ENCODE assay signal across 12 mouse cellular contexts in genomic region chr8:8452226-8452625, GRCm38 (mm10).
DNase-seq lines count a peak whose midpoint lies in the region; ATAC-seq and TF ChIP-seq lines count a peak whose summit lies in the region.
"Had no signal": no experiment of that assay in that cellular context is flagged by ENCODE, and none has a peak within 500 bp of the region (broad histone marks: within the 10 kb centered on the region; RNA-seq: fewer than 3 reads in every experiment).

No protein-coding gene starts in this region.

- no peak for TF ChIP-seq CTCF in stomach, postnatal 0 days (IDR thresholded peaks at IDR 0.05; ENCODE audit: low read depth)

- no peak overlapping the region for H3K4me3 ChIP-seq in heart, embryonic 11.5 days (ENCODE audit: low read depth, low read length)
- no peak overlapping the region for H3K4me3 ChIP-seq in stomach, postnatal 0 days (ENCODE audit: low read depth, low read length)
- H3K4me3 ChIP-seq: embryonic facial prominence, embryonic 10.5 days; heart, adult 2 months had no signal

- no peak for ATAC-seq in heart, embryonic 11.5 days (replicated peaks; ENCODE audit: insufficient number of reproducible peaks, low FRiP score, low TSS enrichment)
- peak; percentile 44 for ATAC-seq in granulocyte monocyte progenitor cell, adult 5-6 weeks (replicated peaks; ENCODE audit: poor library complexity, severe bottlenecking)
- ATAC-seq in stomach, postnatal 0 days (ENCODE audit: low FRiP score, low TSS enrichment) = 0 out of 2 replicates have a peak, but pooled peaks have one; percentile 40
- ATAC-seq: forebrain, embryonic 14.5 days had no signal

- H3K27ac ChIP-seq in heart, embryonic 11.5 days (ENCODE audit: low read depth, low read length) = no peak overlapping the region
- H3K27ac ChIP-seq in stomach, postnatal 0 days (replicated peaks) = no peak overlapping the region
- H3K27ac ChIP-seq: embryonic facial prominence, embryonic 10.5 days; heart, adult 2 months had no signal

- intact Hi-C loops in heart, postnatal 10 days (cut with DNase I) = no loop called here

- H3K4me2 ChIP-seq in heart, embryonic 11.5 days = no peak overlapping the region
- H3K4me2 ChIP-seq in stomach, postnatal 0 days (replicated peaks; ENCODE audit: low read depth) = no peak overlapping the region

- TF ChIP-seq EP300 in stomach, postnatal 0 days (optimal IDR thresholded peaks at IDR 0.05) = no peak

- H3K9ac ChIP-seq in heart, embryonic 11.5 days (ENCODE audit: low read depth, low read length) = no peak overlapping the region
- no peak overlapping the region for H3K9ac ChIP-seq in stomach, postnatal 0 days (ENCODE audit: low read length)

- H3K4me1 ChIP-seq in heart, embryonic 11.5 days (ENCODE audit: control insufficient read depth, insufficient read depth, low read length) = peaks cover 3% of the 10 kb centered on the region
- H3K4me1 ChIP-seq in stomach, postnatal 0 days (replicated peaks; ENCODE audit: control insufficient read depth, insufficient read depth) = no peaks in the 10 kb centered on the region
- H3K4me1 ChIP-seq: embryonic facial prominence, embryonic 10.5 days had no signal

- no peaks in the 10 kb centered on the region for H3K27me3 ChIP-seq in heart, embryonic 11.5 days (ENCODE audit: control insufficient read depth, insufficient read depth, low read length)
- no peaks in the 10 kb centered on the region for H3K27me3 ChIP-seq in stomach, postnatal 0 days (ENCODE audit: control insufficient read depth, insufficient read depth, low read length)

- 72% methylated on average over 9 of the region's 9 CpGs for WGBS in heart, embryonic 11.5 days (ENCODE audit: insufficient replicate concordance)
- WGBS in stomach, postnatal 0 days = 75% methylated on average over 9 of the region's 9 CpGs

- peak; percentile 21 to 25 for DNase-seq in heart, postnatal 10 days
- peak; percentile 33 for DNase-seq in lung, postnatal 10 days
- DNase-seq in lung, postnatal 25 days (ENCODE audit: low spot score) = no peak
- no peak for DNase-seq in stomach, postnatal 0 days (ENCODE audit: low spot score)
- no peak for DNase-seq in left cerebral cortex, adult 18-20 months (ENCODE audit: low spot score in 2 of 2)
- DNase-seq: cerebellum, adult 2 months had no signal

- H3K9me3 ChIP-seq in heart, embryonic 11.5 days (replicated peaks; ENCODE audit: control insufficient read depth, low read length) = no peaks in the 10 kb centered on the region
- no peaks in the 10 kb centered on the region for H3K9me3 ChIP-seq in stomach, postnatal 0 days (ENCODE audit: control insufficient read depth, low read length)
- H3K9me3 ChIP-seq: embryonic facial prominence, embryonic 10.5 days; G1E had no signal

- H3K36me3 ChIP-seq in heart, embryonic 11.5 days (ENCODE audit: control insufficient read depth, insufficient read depth, low read length) = no peaks in the 10 kb centered on the region
- no peaks in the 10 kb centered on the region for H3K36me3 ChIP-seq in stomach, postnatal 0 days (ENCODE audit: control insufficient read depth, insufficient read depth, low read length)
- H3K36me3 ChIP-seq: embryonic facial prominence, embryonic 10.5 days; G1E had no signal

Comparison
In these comparisons a context has a peak if more than half of its experiments do, and no peak if none do; other contexts are left out.
1. DNase-seq: peak in heart, postnatal 10 days (2 of 2) and lung, postnatal 10 days (single experiment); none in lung, postnatal 25 days (single experiment), stomach, postnatal 0 days (single experiment) and left cerebral cortex, adult 18-20 months (0 of 2).